Mouse (Mus musculus) heart, embryonic 16.5 days (tissue): Measurements from ENCODE around the gene Dnajc5. TPM values are rescaled to one million over a fixed set of nuclear protein-coding genes. Genes with fewer than 3 reads are reported as not detected.

Source experiments
- ATAC-seq: fragments of 200-750 bp; cut with Nextera tagmentation; replicated peaks from 2 replicates; pipeline ENCODE4 v1.8.0; 2017; ENCODE audit warnings: moderate number of reproducible peaks; ENCODE audit not compliant: insufficient read depth, low FRiP score; ENCODE audit errors: extremely low read depth
- H3K27ac ChIP-seq: fragments of 300-500 bp; sonication (generic); 2 replicates; pipeline ENCODE4 v1.5.1; 2014; ENCODE audit warnings: mild to moderate bottlenecking, low read length, control low read depth, moderate library complexity
- H3K27me3 ChIP-seq: fragments of 300-500 bp; sonication (generic); 2 replicates; pipeline ENCODE4 v1.6.1; 2014; ENCODE audit warnings: low read length, mixed read lengths; ENCODE audit not compliant: control insufficient read depth, insufficient read depth
- H3K36me3 ChIP-seq: fragments of 300-500 bp; sonication (generic); 2 replicates; pipeline ENCODE4 v1.6.1; 2014; ENCODE audit not compliant: control insufficient read depth, insufficient read depth
- H3K4me1 ChIP-seq: fragments of 300-500 bp; sonication (generic); 2 replicates; pipeline ENCODE4 v1.6.1; 2014; ENCODE audit warnings: low read length, mixed read lengths; ENCODE audit not compliant: control insufficient read depth, insufficient read depth
- H3K4me2 ChIP-seq: fragments of 300-500 bp; sonication (generic); 2 replicates; pipeline ENCODE4 v1.6.1; 2014; ENCODE audit warnings: low read depth, mild to moderate bottlenecking, control low read depth, low read length
- H3K4me3 ChIP-seq: fragments of 300-500 bp; sonication (generic); 2 replicates; pipeline ENCODE4 v1.5.1; 2014; ENCODE audit warnings: mild to moderate bottlenecking, control low read depth, low read length
- H3K9ac ChIP-seq: fragments of 300-500 bp; sonication (generic); 2 replicates; pipeline ENCODE4 v1.6.1; 2014; ENCODE audit warnings: low read length, control low read depth
- H3K9me3 ChIP-seq: fragments of 300-500 bp; sonication (generic); replicated peaks from 2 replicates; pipeline ENCODE4 v1.6.1; 2016; ENCODE audit warnings: low read length; ENCODE audit not compliant: control insufficient read depth
- WGBS: fragments of 180-500 bp; shearing (Covaris S2); extraction: QIAGEN DNeasy Blood & Tissue Kit; methylation state at CpG from one replicate; pipeline ENCODE4 v1.1.7; 2014; 5-methylcytosine and 5-hydroxymethylcytosine counted together
- polyA plus RNA-seq: library from polyadenylated mRNA; unstranded; fragments of >200 nt; fragmentation: Nextera tagmentation; extraction: Ambion mirVana; gene quantifications from 2 replicates; pipeline ENCODE4 v1.2.1, GENCODE M21; 2015

Gene Dnajc5
- polyA plus RNA-seq, 1 experiment from 2014 or later: 77.9 TPM

- H3K27me3 ChIP-seq: no peaks in the 10 kb centered on the region
- H3K27ac ChIP-seq: no peak overlapping the region
- WGBS: 80% methylated on average over 1 of the region's 1 CpGs
- H3K9me3 ChIP-seq: 0 out of 2 replicates have a peak, but pooled peaks cover 4% of the 10 kb centered on the region
- peaks cover 12% of the 10 kb centered on the region for H3K36me3 ChIP-seq
- no peaks in the 10 kb centered on the region for H3K4me1 ChIP-seq
- H3K4me2 ChIP-seq: no peak overlapping the region
- H3K4me3 ChIP-seq: no peak overlapping the region
- ATAC-seq: no peak
- no peak overlapping the region for H3K9ac ChIP-seq
Observed at GRCm38 (mm10) chr2:181529076-181529475, 8.8 kb downstream of the Dnajc5 start.

DNA sequence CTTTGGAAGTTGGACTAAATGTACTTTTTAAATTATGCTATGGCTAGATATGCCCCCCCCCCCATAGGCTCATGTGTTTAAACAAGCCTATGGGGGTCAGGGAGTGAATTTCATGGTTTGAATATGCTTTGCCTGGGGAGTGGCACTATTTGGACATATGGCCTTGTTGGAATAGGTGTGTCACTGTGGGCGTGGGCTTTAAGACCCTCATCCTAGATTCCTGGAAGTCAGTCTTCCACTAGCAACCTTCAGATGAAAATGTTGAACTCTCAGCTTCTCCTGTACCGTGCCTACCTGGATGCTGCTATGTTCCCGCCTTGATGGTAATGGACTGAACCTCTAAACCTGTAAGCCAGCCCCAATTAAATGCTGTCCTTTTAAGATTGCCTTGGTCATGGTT lies 12.3 kb downstream of the Dnajc5 start:
- Histone ChIP-seq H3K9ac (no peak overlapping the region), H3K4me2 (no peak overlapping the region), H3K36me3 (peaks cover 12% of the 10 kb centered on the region), H3K4me1 (peaks cover 3% of the 10 kb centered on the region; the same call in 1 of the 2 replicates), H3K9me3 (0 out of 2 replicates have a peak, but pooled peaks cover 4% of the 10 kb centered on the region), H3K27me3 (no peaks in the 10 kb centered on the region), H3K4me3 (no peak overlapping the region), H3K27ac (no peak overlapping the region)
- no peak for ATAC-seq
- 93% methylated on average over 3 of the region's 3 CpGs for WGBS

GRCm38 (mm10) chr2:181536410-181536809 lies 16.1 kb downstream of the Dnajc5 start:
- Histone ChIP-seq H3K27ac (no peak overlapping the region), H3K9me3 (no peaks in the 10 kb centered on the region), H3K4me2 (no peak overlapping the region), H3K9ac (no peak overlapping the region), H3K4me1 (peaks cover 8% of the 10 kb centered on the region), H3K27me3 (no peaks in the 10 kb centered on the region), H3K36me3 (peaks cover 2% of the 10 kb centered on the region; the same call in 1 of the 2 replicates), H3K4me3 (no peak overlapping the region)
- no peak for ATAC-seq
- WGBS: 77% methylated on average over 2 of the region's 2 CpGs

GRCm38 (mm10) chr2:181537444-181538047 lies 17.3 kb downstream of the Dnajc5 start:
- Histone ChIP-seq H3K9ac (peak overlapping the region; percentile 48), H3K4me2 (peak overlapping the region; percentile 19), H3K27ac (peak overlapping the region; percentile 33), H3K27me3 (no peaks in the 10 kb centered on the region), H3K4me3 (no peak overlapping the region), H3K4me1 (peaks cover 8% of the 10 kb centered on the region), H3K9me3 (no peaks in the 10 kb centered on the region), H3K36me3 (no peaks in the 10 kb centered on the region)
- WGBS: 72% methylated on average over 2 of the region's 2 CpGs
- peak; percentile 83 for ATAC-seq

DNA sequence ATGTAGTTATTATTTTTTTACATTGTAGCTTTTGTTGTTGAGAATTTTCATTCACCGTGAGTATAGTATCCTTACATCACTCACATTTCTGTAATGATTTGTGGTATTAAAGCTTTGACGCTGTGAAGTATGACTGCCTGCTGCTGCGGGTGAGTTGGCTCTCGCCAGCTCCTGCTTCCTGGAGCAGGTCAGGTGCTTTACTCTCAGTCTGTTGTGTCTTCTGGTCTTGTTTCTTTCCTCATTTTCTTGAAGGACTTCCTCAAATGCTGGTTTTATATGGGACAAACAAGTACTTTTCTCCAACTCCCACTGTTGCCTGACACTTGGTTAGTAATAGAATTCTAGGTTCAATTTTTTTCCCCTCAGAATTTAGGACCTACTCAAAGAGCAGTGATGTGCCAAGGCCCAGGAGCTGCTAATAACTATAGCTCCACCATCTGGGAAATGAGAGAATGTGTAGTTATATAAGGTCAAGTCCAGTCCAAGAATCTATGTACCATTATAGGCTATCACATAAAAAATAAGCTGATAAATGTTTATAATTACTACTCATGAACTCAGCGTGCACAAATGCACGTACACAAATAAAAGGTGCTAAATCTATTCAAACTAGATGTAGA lies 21.6 kb downstream of the Dnajc5 start:
- H3K4me3 ChIP-seq: no peak overlapping the region
- WGBS: 82% methylated on average over 6 of the region's 6 CpGs
- no peaks in the 10 kb centered on the region for H3K27me3 ChIP-seq
- H3K36me3 ChIP-seq: peaks cover 5% of the 10 kb centered on the region
- no peak overlapping the region for H3K4me2 ChIP-seq
- H3K27ac ChIP-seq: no peak overlapping the region
- H3K9ac ChIP-seq: no peak overlapping the region
- no peak for ATAC-seq
- peaks cover 8% of the 10 kb centered on the region for H3K4me1 ChIP-seq
- no peaks in the 10 kb centered on the region for H3K9me3 ChIP-seq

GRCm38 (mm10) chr2:181546142-181546541 lies 25.9 kb downstream of the Dnajc5 start:
- WGBS: 92% methylated on average over 7 of the region's 7 CpGs
- Histone ChIP-seq H3K36me3 (peaks cover 37% of the 10 kb centered on the region), H3K27me3 (no peaks in the 10 kb centered on the region), H3K4me3 (no peak overlapping the region), H3K27ac (no peak overlapping the region), H3K9me3 (no peaks in the 10 kb centered on the region), H3K9ac (no peak overlapping the region), H3K4me1 (no peaks in the 10 kb centered on the region), H3K4me2 (no peak overlapping the region)
- ATAC-seq: no peak

DNA sequence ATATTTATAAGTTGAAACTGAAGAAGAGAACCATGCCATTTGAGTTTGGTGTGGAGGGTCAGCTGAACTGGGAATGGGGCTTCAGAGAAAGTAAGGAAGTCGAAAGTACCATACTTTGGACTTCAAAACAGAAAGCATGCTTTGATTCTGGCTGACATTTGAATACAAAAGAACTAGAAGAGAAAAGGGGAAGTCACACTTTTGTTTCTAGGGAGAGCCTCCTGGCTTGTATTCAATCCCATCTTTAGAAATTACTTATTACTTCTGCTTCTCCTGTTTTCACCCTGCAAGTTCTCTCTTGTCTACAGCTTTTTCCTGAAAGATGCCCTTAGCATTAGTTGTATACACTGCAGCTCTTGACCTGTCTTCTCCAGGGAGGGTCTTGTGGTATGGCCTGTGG lies 27.9 kb downstream of the Dnajc5 start:
- ATAC-seq: no peak
- no peak overlapping the region for H3K4me3 ChIP-seq
- H3K4me1 ChIP-seq: no peaks in the 10 kb centered on the region
- H3K36me3 ChIP-seq: peaks cover 52% of the 10 kb centered on the region
- WGBS: 68% methylated on average over 1 of the region's 1 CpGs
- H3K4me2 ChIP-seq: no peak overlapping the region
- no peaks in the 10 kb centered on the region for H3K27me3 ChIP-seq
- no peak overlapping the region for H3K9ac ChIP-seq
- H3K9me3 ChIP-seq: no peaks in the 10 kb centered on the region
- no peak overlapping the region for H3K27ac ChIP-seq

- Histone ChIP-seq H3K9ac (no peak overlapping the region), H3K4me2 (no peak overlapping the region), H3K4me1 (no peaks in the 10 kb centered on the region), H3K4me3 (no peak overlapping the region), H3K27me3 (no peaks in the 10 kb centered on the region), H3K9me3 (no peaks in the 10 kb centered on the region), H3K36me3 (peaks cover 54% of the 10 kb centered on the region), H3K27ac (no peak overlapping the region)
- ATAC-seq: no peak
- 66% methylated on average over 5 of the region's 5 CpGs for WGBS
Observed at GRCm38 (mm10) chr2:181548682-181549081, 28.4 kb downstream of the Dnajc5 start.

DNA sequence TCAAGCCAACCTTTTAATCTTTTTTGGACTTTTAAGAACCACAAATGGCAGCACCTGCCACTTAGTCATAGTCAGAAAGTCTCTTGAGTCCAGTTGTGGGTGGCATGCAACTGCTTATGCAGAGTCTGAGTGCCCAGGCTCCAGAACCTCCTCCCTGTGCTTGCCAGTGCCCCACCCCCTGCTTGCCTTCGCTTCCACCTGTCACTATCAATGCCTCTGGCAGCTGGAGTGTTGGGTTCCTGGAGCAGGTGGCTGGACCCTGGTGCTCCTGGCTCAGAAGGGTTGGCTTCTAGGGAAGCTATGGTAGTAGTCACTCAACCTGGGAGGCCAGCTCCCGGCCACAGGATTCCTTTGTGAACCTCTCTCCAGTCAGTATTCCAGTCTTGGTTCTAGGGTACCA lies 29.9 kb downstream of the Dnajc5 start:
- no peak for ATAC-seq
- Histone ChIP-seq H3K9ac (no peak overlapping the region), H3K36me3 (peaks cover 56% of the 10 kb centered on the region), H3K4me1 (no peaks in the 10 kb centered on the region), H3K27ac (no peak overlapping the region), H3K4me3 (no peak overlapping the region), H3K27me3 (no peaks in the 10 kb centered on the region), H3K9me3 (no peaks in the 10 kb centered on the region), H3K4me2 (no peak overlapping the region)
- WGBS: 92% methylated on average over 2 of the region's 2 CpGs
